Mouse (Mus musculus) spleen, adult 18-20 months (tissue): ENCODE measurements around the gene Gm5941.
"Not testable (repeated sequence)": the region's sequence is repeated elsewhere in the genome, so short reads cannot be mapped to it uniquely, and the experiment has no call there.

Source experiments
- DNase-seq, 2 experiments: peaks; one replicate each; pipeline ENCODE4 v3.0.0; 2022; ENCODE audit warnings: mixed read lengths in 2 of 2

Gene Gm5941

DNA sequence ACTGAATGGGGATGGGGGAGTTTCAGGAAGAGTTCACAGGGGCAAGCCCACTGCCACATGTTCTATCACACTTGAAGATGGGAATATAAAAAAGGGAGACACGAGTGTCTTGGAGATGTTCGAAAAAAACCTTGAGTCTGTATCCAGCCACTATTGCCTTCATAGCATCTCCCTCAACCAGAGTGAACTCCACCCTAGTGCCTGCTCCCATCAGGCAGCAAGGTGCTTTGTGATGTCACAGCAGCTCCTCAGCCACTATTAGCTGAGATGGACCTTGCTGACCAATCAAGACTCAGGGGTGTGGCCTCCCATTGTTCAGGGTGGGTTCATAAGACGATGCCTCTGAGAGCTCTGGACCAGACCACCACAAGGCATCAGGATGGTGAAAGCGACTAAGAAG, at the start of gene Gm5941:
TSS of gene Gm5941 (plus strand) at position 301 of the 400 bp plus-strand sequence.
- DNase-seq = not testable (repeated sequence)

GRCm38 (mm10) chrX:92460496-92460895, 29.3 kb upstream of the Gm5941 start:
- DNase-seq = no peak

- DNase-seq = no peak
These were observed 25.0 kb upstream of the Gm5941 start for GRCm38 (mm10) chrX:92464773-92465172.

DNA sequence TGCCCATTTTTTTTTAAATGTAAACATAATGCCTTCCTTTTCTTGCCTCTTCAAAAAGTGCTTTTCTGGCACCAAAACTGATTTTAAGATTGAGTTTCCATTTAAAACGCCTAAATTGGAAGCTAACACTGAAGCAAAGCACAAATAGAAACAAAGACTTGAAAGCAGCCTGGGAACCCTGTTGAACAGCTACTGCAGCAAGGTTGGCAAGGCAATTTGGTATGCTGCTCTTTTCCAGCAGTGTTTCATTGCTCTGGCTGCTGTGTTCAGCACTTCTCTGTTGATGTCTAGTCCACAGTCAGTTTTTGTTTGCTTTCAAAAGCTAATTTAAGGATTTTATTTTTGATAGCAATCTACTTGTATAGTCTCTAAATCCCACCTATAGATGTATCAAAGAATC, 8.5 kb downstream of the Gm5941 start:
- DNase-seq = no peak

- no peak for DNase-seq
These were observed 38.1 kb downstream of the Gm5941 start for GRCm38 (mm10) chrX:92527826-92528225.
